Mouse (Mus musculus) CH12.LX (cell line): ENCODE results near the gene Spop. TPM values are rescaled to one million over a fixed set of nuclear protein-coding genes. Genes with fewer than 3 reads are reported as not detected.

Experiments
- DNase-seq: peaks from one replicate; pipeline ENCODE4 v3.0.0-alpha.2; 2013; ENCODE audit errors: extremely low read depth
- H3K27ac ChIP-seq: 2 replicates; pipeline ENCODE4 v1.5.1; 2012; ENCODE audit warnings: low read depth, mild to moderate bottlenecking, control low read depth, moderate library complexity; ENCODE audit not compliant: insufficient read depth
- H3K27me3 ChIP-seq: replicated peaks from 2 replicates; pipeline ENCODE3; 2012; ENCODE audit warnings: inconsistent platforms
- H3K36me3 ChIP-seq, 2 experiments: replicated peaks in 1 of 2; 2 replicates each; pipeline versions ENCODE3 to v1.6.1; 2012; ENCODE audit warnings: inconsistent platforms in 1 of 2, low read length in 1 of 2, mild to moderate bottlenecking in 1 of 2, mixed read lengths in 1 of 2, moderate library complexity in 1 of 2; ENCODE audit not compliant: control insufficient read depth in 1 of 2, insufficient read depth in 1 of 2
- H3K4me1 ChIP-seq, 2 experiments: 2 replicates each; pipeline ENCODE4 v1.6.1; 2012; ENCODE audit warnings: inconsistent platforms in 1 of 2, moderate library complexity in 1 of 2; ENCODE audit not compliant: insufficient read depth in 2 of 2, control insufficient read depth in 1 of 2
- H3K4me2 ChIP-seq: 2 replicates; pipeline ENCODE4 v1.6.1; 2012; ENCODE audit warnings: low read depth, mild to moderate bottlenecking, control low read depth; ENCODE audit not compliant: poor library complexity, insufficient read depth, severe bottlenecking
- H3K4me3 ChIP-seq, 3 experiments: fragments of 150-350 bp in 1 of 3; sonication (generic) in 1 of 3; replicated peaks in 1 of 3; 2 replicates each; pipeline versions ENCODE3 to v1.5.1; 2011 to 2012; ENCODE audit warnings: low read depth in 2 of 3, low read length in 2 of 3, mild to moderate bottlenecking in 2 of 3, moderate library complexity in 2 of 3, control low read depth in 1 of 3, improper control_type of control experiment in 1 of 3, inconsistent platforms in 1 of 3, mixed read lengths in 1 of 3; ENCODE audit not compliant: poor library complexity in 1 of 3
- H3K79me2 ChIP-seq: replicated peaks from 2 replicates; pipeline ENCODE4 v1.6.1; 2012; ENCODE audit warnings: mild to moderate bottlenecking, moderate library complexity; ENCODE audit not compliant: control insufficient read depth, poor library complexity, insufficient read depth, severe bottlenecking; ENCODE audit errors: extremely low read depth
- H3K9ac ChIP-seq: 2 replicates; pipeline ENCODE4 v1.6.1; 2012; ENCODE audit warnings: low read depth, mild to moderate bottlenecking, control low read depth, moderate library complexity; ENCODE audit not compliant: insufficient read depth
- H3K9me3 ChIP-seq: replicated peaks from 2 replicates; pipeline ENCODE3; 2012; ENCODE audit warnings: low read length, inconsistent platforms, mixed read lengths
- CHD2 ChIP-seq: IDR thresholded peaks from 2 replicates; pipeline ENCODE4 v1.6.1; 2011; ENCODE audit warnings: low read length, improper control_type of control experiment
- CTCF ChIP-seq, 2 experiments: IDR thresholded peaks in 1 of 2; conservative IDR thresholded peaks in 1 of 2; 2 replicates each; pipeline ENCODE4 v1.5.1; 2011 to 2012; ENCODE audit warnings: low read depth in 2 of 2, low read length in 2 of 2, improper control_type of control experiment in 1 of 2, inconsistent platforms in 1 of 2, mild to moderate bottlenecking in 1 of 2, moderate library complexity in 1 of 2
- E2F4 ChIP-seq: IDR thresholded peaks from 2 replicates; pipeline ENCODE4 v1.6.1; 2011; ENCODE audit warnings: low read depth, low read length, improper control_type of control experiment; ENCODE audit not compliant: insufficient replicate concordance
- GABPA ChIP-seq: IDR thresholded peaks from 2 replicates; pipeline ENCODE4 v1.6.1; 2012; ENCODE audit warnings: low read depth, low read length, improper control_type of control experiment, inconsistent platforms; ENCODE audit not compliant: insufficient replicate concordance
- IRF4 ChIP-seq: IDR thresholded peaks from 2 replicates; pipeline ENCODE4 v1.6.1; 2014; ENCODE audit warnings: low read depth, mild to moderate bottlenecking, inconsistent platforms, low read length, improper control_type of control experiment
- JUN ChIP-seq: IDR thresholded peaks from 2 replicates; pipeline ENCODE4 v1.6.1; 2011; ENCODE audit warnings: low read depth, mild to moderate bottlenecking, low read length, improper control_type of control experiment, moderate library complexity; ENCODE audit not compliant: insufficient read depth
- JUND ChIP-seq: conservative IDR thresholded peaks from 2 replicates; pipeline ENCODE4 v1.6.1; 2011; ENCODE audit warnings: low read depth, low read length, improper control_type of control experiment
- KAT2A ChIP-seq: IDR thresholded peaks from 2 replicates; pipeline ENCODE4 v1.6.1; 2012; ENCODE audit warnings: low read length, improper control_type of control experiment, inconsistent platforms; ENCODE audit not compliant: insufficient replicate concordance
- MAFK ChIP-seq: IDR thresholded peaks from 2 replicates; pipeline ENCODE4 v1.6.1; 2011; ENCODE audit warnings: low read length, improper control_type of control experiment; ENCODE audit not compliant: insufficient replicate concordance
- MAX ChIP-seq: IDR thresholded peaks from 2 replicates; pipeline ENCODE4 v1.6.1; 2011; ENCODE audit warnings: low read length, improper control_type of control experiment
- MAZ ChIP-seq: IDR thresholded peaks from 2 replicates; pipeline ENCODE4 v1.6.1; 2012; ENCODE audit warnings: low read depth, mild to moderate bottlenecking, inconsistent platforms, low read length, improper control_type of control experiment, moderate library complexity
- MXI1 ChIP-seq: IDR thresholded peaks from 2 replicates; pipeline ENCODE4 v1.6.1; 2011; ENCODE audit warnings: mild to moderate bottlenecking, low read depth, low read length, improper control_type of control experiment
- MYC ChIP-seq: IDR thresholded peaks from 2 replicates; pipeline ENCODE4 v1.6.1; 2011; ENCODE audit warnings: low read depth, mild to moderate bottlenecking, improper control_type of control experiment, low read length
- NELFE ChIP-seq: IDR thresholded peaks from 2 replicates; pipeline ENCODE4 v1.6.1; 2011; ENCODE audit warnings: low read depth, low read length, improper control_type of control experiment
- RCOR1 ChIP-seq: conservative IDR thresholded peaks from 2 replicates; pipeline ENCODE4 v1.6.1; 2012; ENCODE audit warnings: low read depth, mild to moderate bottlenecking, inconsistent platforms, low read length, improper control_type of control experiment
- SIN3A ChIP-seq: IDR thresholded peaks from 2 replicates; pipeline ENCODE4 v1.6.1; 2012; ENCODE audit warnings: low read length, improper control_type of control experiment, inconsistent platforms
- USF1 ChIP-seq: IDR thresholded peaks from 2 replicates; pipeline ENCODE4 v1.6.1; 2014; ENCODE audit warnings: low read depth, mild to moderate bottlenecking, inconsistent platforms, low read length, improper control_type of control experiment
- USF2 ChIP-seq: conservative IDR thresholded peaks from 2 replicates; pipeline ENCODE4 v1.6.1; 2011; ENCODE audit warnings: low read depth, low read length, improper control_type of control experiment
- dilution Hi-C: fragments of 300-500 bp; cut with MboI; formaldehyde crosslinking; loops from 2 replicates; pipeline ENCODE4 v1.14.3; 2020; ENCODE audit warnings: low sequenced_read_pairs; ENCODE audit not compliant: extremely low pct_unique_long_range_greater_than_20kb, extremely low pct_ligation_motif_present
- in situ Hi-C: fragments of 300-500 bp; cut with MboI; formaldehyde crosslinking; loops from 3 replicates; pipeline ENCODE4 v1.14.3; 2019; ENCODE audit warnings: low sequenced_read_pairs, low pct_ligation_motif_present, low pct_unique_long_range_greater_than_20kb, mixed read lengths
- polyA plus RNA-seq: library from polyadenylated mRNA; unstranded; fragments of >175 nt; gene quantifications from 2 replicates; pipeline ENCODE4 v1.2.1, GENCODE M21; 2012; ENCODE audit warnings: low read depth; ENCODE audit not compliant: insufficient read length
- total RNA-seq, 2 experiments: library from RNA; depleted of rRNA; stranded (reverse); fragments of 300-350 nt in 1 of 2; fragments of >200 nt in 1 of 2; gene quantifications; 2 replicates each; pipeline ENCODE4 v1.2.3; 2012 to 2014

The Spop gene
- total and polyA plus RNA-seq, 3 experiments, result 42.7 to 103 (median 51.9) TPM

DNA sequence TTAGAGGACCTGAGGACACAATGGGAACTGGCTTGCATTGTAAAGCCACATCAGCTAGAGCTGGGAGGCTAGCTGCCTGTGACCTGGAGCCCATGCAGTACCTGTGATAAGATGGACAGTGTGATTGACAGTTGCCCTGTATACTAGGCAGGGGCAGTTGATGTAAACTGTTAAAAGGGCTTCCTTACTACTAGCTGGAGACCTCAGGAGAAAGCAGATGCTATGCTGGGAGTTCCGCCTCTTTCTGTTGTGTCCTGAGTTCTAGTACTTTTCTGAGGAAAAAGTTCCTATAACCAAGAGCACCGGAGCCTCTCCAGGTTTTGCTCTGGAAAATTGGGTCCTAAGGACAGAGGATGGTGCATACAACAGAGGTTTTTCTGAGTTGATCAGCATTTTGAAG, 73.4 kb downstream of the Spop start:
- Histone ChIP-seq H3K27me3 (no peaks in the 10 kb centered on the region), H3K4me1 (no peaks in the 10 kb centered on the region), H3K79me2 (no peaks in the 10 kb centered on the region), H3K27ac (no peak overlapping the region), H3K9ac (no peak overlapping the region), H3K9me3 (no peaks in the 10 kb centered on the region), H3K4me3 (no peak overlapping the region), H3K4me2 (no peak overlapping the region), H3K36me3 (peaks cover 70 to 98% of the 10 kb centered on the region in 2 experiments)
- DNase-seq, result no peak
- dilution Hi-C loops (no loop called here), in situ Hi-C loops (no loop called here)
- TF ChIP-seq USF1, result no peak
- no peak for TF ChIP-seq JUN
- TF ChIP-seq MAZ, result no peak
- no peak for TF ChIP-seq CTCF (conservative IDR thresholded peaks at IDR 0.05 in 1 of 2, IDR thresholded peaks at IDR 0.05 in 1 of 2; ENCODE audit: low read depth in 2 of 2, low read length in 2 of 2)
- TF ChIP-seq MXI1, result no peak
- TF ChIP-seq MYC, result no peak
- no peak for TF ChIP-seq USF2
- TF ChIP-seq MAX, result no peak
- TF ChIP-seq NELFE, result no peak

GRCm38 (mm10) chr11:95490104-95490503, 76.2 kb downstream of the Spop start:
- H3K79me2 ChIP-seq, result no peaks in the 10 kb centered on the region
- TF ChIP-seq USF2, result no peak
- no peak for TF ChIP-seq E2F4
- no peak for TF ChIP-seq GABPA
- TF ChIP-seq IRF4, result no peak
- no peak for TF ChIP-seq CHD2
- no peak for TF ChIP-seq MAFK
- TF ChIP-seq SIN3A, result no peak
- no peak for TF ChIP-seq KAT2A
- TF ChIP-seq CTCF (conservative IDR thresholded peaks at IDR 0.05 in 1 of 2, IDR thresholded peaks at IDR 0.05 in 1 of 2; ENCODE audit: low read depth in 2 of 2, low read length in 2 of 2), result no peak
- no peak for TF ChIP-seq JUND
- TF ChIP-seq RCOR1, result no peak
- no peak for TF ChIP-seq MYC
- no peak overlapping the region for H3K27ac ChIP-seq
- dilution Hi-C loops, result no loop called here
- H3K9me3 ChIP-seq, result no peaks in the 10 kb centered on the region
- in situ Hi-C loops, result no loop called here
- no peak for DNase-seq
- H3K4me3 ChIP-seq, result no peak overlapping the region
- H3K4me1 ChIP-seq, result no peaks in the 10 kb centered on the region
- H3K36me3 ChIP-seq, result peaks cover 65 to 97% of the 10 kb centered on the region in 2 experiments
- H3K4me2 ChIP-seq, result no peak overlapping the region
- no peaks in the 10 kb centered on the region for H3K27me3 ChIP-seq
- no peak overlapping the region for H3K9ac ChIP-seq
